Mouse (Mus musculus): ENCODE results near the gene Det1. TPM values are rescaled to one million over a fixed set of nuclear protein-coding genes. Genes with fewer than 3 reads are reported as not detected.

Det1 gene
- polyA plus RNA-seq, 1 experiment from 2014 or later: 15.6 TPM

- Histone ChIP-seq H3K9me3 (no peaks in the 10 kb centered on the region), H3K9ac (no peak overlapping the region), H3K27me3 (replicated peaks) (no peaks in the 10 kb centered on the region), H3K4me3 (replicated peaks) (no peak overlapping the region), H3K36me3 (peaks cover 15% of the 10 kb centered on the region), H3K4me1 (no peaks in the 10 kb centered on the region), H3K4me2 (no peak overlapping the region), H3K27ac (no peak overlapping the region)
- WGBS: 69% methylated on average over 5 of the region's 5 CpGs
- no peak for ATAC-seq (ENCODE audit: insufficient read depth, low FRiP score, low read depth)
These were observed 5.5 kb downstream of the Det1 start for GRCm38 (mm10) chr7:78841601-78842000.

GRCm38 (mm10) chr7:78837250-78837649 is 9.8 kb downstream of the Det1 start:
- no peaks in the 10 kb centered on the region for H3K9me3 ChIP-seq
- H3K4me2 ChIP-seq: no peak overlapping the region
- no peak overlapping the region for H3K27ac ChIP-seq
- ATAC-seq (ENCODE audit: insufficient read depth, low FRiP score, low read depth): no peak
- H3K4me1 ChIP-seq: no peaks in the 10 kb centered on the region
- H3K9ac ChIP-seq: no peak overlapping the region
- 81% methylated on average over 4 of the region's 4 CpGs for WGBS
- H3K36me3 ChIP-seq: peaks cover 3% of the 10 kb centered on the region; the same call in 1 of the 2 replicates
- no peak overlapping the region for H3K4me3 ChIP-seq (replicated peaks)
- H3K27me3 ChIP-seq (replicated peaks): no peaks in the 10 kb centered on the region

DNA sequence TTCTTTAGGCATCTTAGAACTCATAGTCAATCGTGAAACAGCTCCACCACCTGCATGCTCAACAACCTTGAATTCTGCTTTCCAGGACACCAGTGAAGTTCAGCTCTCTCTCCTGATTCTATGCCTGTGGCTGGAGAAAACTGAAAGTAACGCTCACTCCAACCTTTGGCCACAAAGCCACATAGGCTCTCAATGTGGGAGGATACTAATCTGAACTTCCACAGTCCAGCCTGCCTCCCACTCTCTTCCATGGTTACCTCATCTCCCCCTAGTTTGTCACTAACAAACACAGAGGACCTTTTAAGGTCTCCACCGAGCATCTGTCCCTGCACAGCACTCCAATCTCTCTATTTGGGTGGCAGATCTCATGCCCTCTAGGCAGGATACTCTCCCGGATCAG is 11.4 kb downstream of the Det1 start:
- 81% methylated on average over 4 of the region's 4 CpGs for WGBS
- H3K4me2 ChIP-seq: no peak overlapping the region
- H3K9ac ChIP-seq: no peak overlapping the region
- H3K36me3 ChIP-seq: no peaks in the 10 kb centered on the region; the same call in 1 of the 2 replicates
- no peaks in the 10 kb centered on the region for H3K4me1 ChIP-seq
- no peak overlapping the region for H3K4me3 ChIP-seq (replicated peaks)
- no peaks in the 10 kb centered on the region for H3K9me3 ChIP-seq
- no peak for ATAC-seq (ENCODE audit: insufficient read depth, low FRiP score, low read depth)
- no peak overlapping the region for H3K27ac ChIP-seq
- no peaks in the 10 kb centered on the region for H3K27me3 ChIP-seq (replicated peaks)

DNA sequence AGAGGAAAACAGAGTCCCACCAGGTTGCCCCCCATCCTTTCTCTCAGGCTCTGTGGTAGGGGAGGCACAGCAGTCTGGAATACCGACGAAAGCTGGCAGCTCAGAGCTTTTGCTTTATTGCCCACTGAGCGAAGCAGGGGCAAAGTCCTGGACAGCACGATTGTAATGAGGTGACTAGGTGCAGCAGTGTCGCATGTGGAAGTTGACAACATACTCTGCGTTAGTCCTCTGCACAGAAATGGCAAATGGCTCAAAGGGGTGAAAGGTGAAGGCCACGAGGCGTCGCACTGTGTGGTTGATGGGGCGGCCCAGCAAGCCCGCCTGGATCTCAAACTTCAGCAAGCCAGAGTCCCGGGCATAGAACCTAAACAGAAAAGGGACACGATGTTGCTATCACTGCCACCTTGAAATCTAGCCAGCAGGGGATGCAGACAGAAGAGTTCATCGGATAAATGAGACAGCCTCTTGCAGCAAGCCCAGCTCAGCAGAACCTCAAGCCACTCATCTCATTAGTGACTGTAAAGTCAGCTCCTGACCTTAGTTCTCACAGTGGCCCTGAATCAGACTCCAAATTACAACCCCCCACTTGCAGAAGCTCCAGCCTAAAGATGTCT is 19.2 kb downstream of the Det1 start:
- WGBS: 70% methylated on average over 14 of the region's 14 CpGs
- no peaks in the 10 kb centered on the region for H3K27me3 ChIP-seq (replicated peaks)
- no peak for ATAC-seq (ENCODE audit: insufficient read depth, low FRiP score, low read depth)
- H3K9me3 ChIP-seq: no peaks in the 10 kb centered on the region
- no peaks in the 10 kb centered on the region for H3K4me1 ChIP-seq
- H3K27ac ChIP-seq: no peak overlapping the region
- no peaks in the 10 kb centered on the region for H3K36me3 ChIP-seq
- H3K9ac ChIP-seq: no peak overlapping the region
- no peak overlapping the region for H3K4me3 ChIP-seq (replicated peaks)
- H3K4me2 ChIP-seq: no peak overlapping the region

- Histone ChIP-seq H3K4me2 (no peak overlapping the region), H3K36me3 (no peaks in the 10 kb centered on the region), H3K4me3 (replicated peaks) (no peak overlapping the region), H3K27ac (0 out of 2 replicates have a peak overlapping the region, but pooled peaks have one; percentile 1), H3K27me3 (replicated peaks) (no peaks in the 10 kb centered on the region), H3K4me1 (no peaks in the 10 kb centered on the region), H3K9ac (no peak overlapping the region; the same call in 1 of the 2 replicates), H3K9me3 (no peaks in the 10 kb centered on the region)
- ATAC-seq (ENCODE audit: insufficient read depth, low FRiP score, low read depth): peak; percentile 63; the same call in 1 of the 2 replicates
- WGBS: 40% methylated on average over 9 of the region's 9 CpGs
These were observed 20.2 kb downstream of the Det1 start for GRCm38 (mm10) chr7:78826682-78827385.

DNA sequence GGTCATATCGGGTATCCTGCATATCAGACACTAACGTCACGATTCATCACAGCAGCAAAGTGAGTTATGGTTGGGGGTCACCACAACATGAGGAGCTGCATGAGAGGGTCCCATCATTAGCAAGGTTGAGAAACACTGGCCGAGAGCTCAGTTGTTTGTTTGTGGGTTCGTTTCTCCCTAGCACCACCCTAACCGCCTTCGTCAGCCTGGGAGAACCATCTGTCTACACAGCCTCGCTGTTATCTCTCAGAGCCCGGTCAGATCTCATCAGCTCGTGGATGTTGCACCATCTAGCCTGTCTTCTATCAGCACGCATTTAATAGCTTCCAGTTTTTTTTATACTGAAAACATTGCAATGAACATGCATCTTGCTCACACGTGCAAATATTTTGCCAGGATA is 28.7 kb downstream of the Det1 start:
- no peak for ATAC-seq (ENCODE audit: insufficient read depth, low FRiP score, low read depth)
- H3K4me2 ChIP-seq: no peak overlapping the region
- WGBS: 69% methylated on average over 12 of the region's 12 CpGs
- H3K4me1 ChIP-seq: no peaks in the 10 kb centered on the region
- H3K27me3 ChIP-seq (replicated peaks): no peaks in the 10 kb centered on the region
- no peak overlapping the region for H3K4me3 ChIP-seq (replicated peaks)
- 0 out of 2 replicates have a peak, but pooled peaks cover 2% of the 10 kb centered on the region for H3K36me3 ChIP-seq
- H3K27ac ChIP-seq: no peak overlapping the region
- no peak overlapping the region for H3K9ac ChIP-seq
- H3K9me3 ChIP-seq: no peaks in the 10 kb centered on the region

GRCm38 (mm10) chr7:78814766-78815165 is 32.3 kb downstream of the Det1 start:
- Histone ChIP-seq H3K27me3 (replicated peaks) (no peaks in the 10 kb centered on the region), H3K36me3 (no peaks in the 10 kb centered on the region), H3K27ac (no peak overlapping the region), H3K4me3 (replicated peaks) (no peak overlapping the region), H3K4me2 (no peak overlapping the region), H3K9ac (no peak overlapping the region), H3K9me3 (no peaks in the 10 kb centered on the region), H3K4me1 (no peaks in the 10 kb centered on the region)
- ATAC-seq (ENCODE audit: insufficient read depth, low FRiP score, low read depth): no peak

GRCm38 (mm10) chr7:78813791-78814190 is 33.3 kb downstream of the Det1 start:
- ATAC-seq (ENCODE audit: insufficient read depth, low FRiP score, low read depth): no peak
- H3K4me2 ChIP-seq: no peak overlapping the region
- 88% methylated on average over 6 of the region's 6 CpGs for WGBS
- H3K27me3 ChIP-seq (replicated peaks): no peaks in the 10 kb centered on the region
- no peak overlapping the region for H3K9ac ChIP-seq
- H3K27ac ChIP-seq: no peak overlapping the region
- H3K4me1 ChIP-seq: no peaks in the 10 kb centered on the region
- no peaks in the 10 kb centered on the region for H3K9me3 ChIP-seq
- no peak overlapping the region for H3K4me3 ChIP-seq (replicated peaks)
- H3K36me3 ChIP-seq: no peaks in the 10 kb centered on the region

- no peaks in the 10 kb centered on the region for H3K27me3 ChIP-seq (replicated peaks)
- ATAC-seq (ENCODE audit: insufficient read depth, low FRiP score, low read depth): peak; percentile 27; the same call in 1 of the 2 replicates
- no peaks in the 10 kb centered on the region for H3K36me3 ChIP-seq
- H3K9ac ChIP-seq: no peak overlapping the region
- H3K9me3 ChIP-seq: no peaks in the 10 kb centered on the region
- no peaks in the 10 kb centered on the region for H3K4me1 ChIP-seq
- H3K4me2 ChIP-seq: no peak overlapping the region
- WGBS: 52% methylated on average over 4 of the region's 4 CpGs
- no peak overlapping the region for H3K27ac ChIP-seq
- H3K4me3 ChIP-seq (replicated peaks): no peak overlapping the region
These were observed 39.9 kb downstream of the Det1 start for GRCm38 (mm10) chr7:78807192-78807591.

DNA sequence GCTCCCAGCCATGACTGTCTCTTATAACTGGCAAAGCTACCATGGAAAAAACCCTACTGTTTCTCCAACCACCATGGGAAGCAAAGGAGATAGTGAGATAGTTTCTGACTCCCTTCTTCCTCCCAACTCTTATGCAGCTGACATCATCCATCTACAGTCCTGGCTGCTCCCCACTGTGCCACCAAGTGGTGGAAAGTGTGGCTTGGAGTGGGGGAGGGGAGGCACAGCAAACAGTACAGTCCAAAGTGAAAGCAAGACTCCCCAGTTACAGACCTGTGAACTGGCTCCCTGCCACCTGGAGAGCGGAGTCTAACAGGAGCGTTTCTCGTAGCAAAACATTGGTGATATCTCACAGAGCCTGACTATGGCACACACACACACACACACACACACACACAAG is 43.2 kb downstream of the Det1 start:
- Histone ChIP-seq H3K27me3 (replicated peaks) (no peaks in the 10 kb centered on the region), H3K4me3 (replicated peaks) (no peak overlapping the region), H3K4me2 (no peak overlapping the region), H3K27ac (no peak overlapping the region), H3K36me3 (no peaks in the 10 kb centered on the region), H3K9ac (no peak overlapping the region), H3K4me1 (no peaks in the 10 kb centered on the region), H3K9me3 (no peaks in the 10 kb centered on the region)
- 77% methylated on average over 3 of the region's 3 CpGs for WGBS
- peak; percentile 64; the same call in 1 of the 2 replicates for ATAC-seq (ENCODE audit: insufficient read depth, low FRiP score, low read depth)

DNA sequence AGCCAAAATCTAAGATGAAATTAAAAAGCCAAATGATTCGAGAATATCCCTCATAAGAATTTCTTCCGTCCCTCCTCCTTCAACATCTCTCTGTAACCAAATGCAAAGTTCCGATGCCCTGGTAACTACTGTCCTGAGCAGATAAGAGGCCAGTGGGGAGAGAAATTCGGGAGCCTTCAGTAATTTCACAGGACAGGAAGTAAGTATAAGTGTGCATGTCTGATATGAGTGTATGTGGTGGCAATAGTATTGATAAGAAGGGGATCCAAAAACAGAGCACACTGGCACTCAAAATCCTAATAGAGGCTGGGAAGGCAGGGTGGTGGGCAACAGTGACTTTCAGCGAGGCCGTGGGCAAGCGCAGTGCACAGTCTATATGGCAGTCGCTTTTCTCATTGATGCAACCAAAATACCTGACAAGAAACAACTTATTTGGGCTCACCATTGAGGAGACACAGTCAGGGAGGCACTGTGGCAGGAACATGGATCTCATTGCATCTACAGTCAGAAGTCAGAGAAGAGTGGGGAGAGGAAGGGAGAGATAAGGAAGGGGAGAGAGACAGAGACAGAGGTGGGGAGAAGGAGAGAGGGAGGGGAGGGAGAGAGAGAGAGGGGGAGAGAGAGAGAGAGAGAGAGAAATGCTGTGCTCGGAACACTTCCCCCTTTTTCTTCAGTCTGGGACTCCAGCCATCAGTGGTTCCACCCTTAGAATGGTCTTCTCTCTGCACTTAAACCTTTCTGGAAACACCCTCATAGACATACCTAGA is 47.1 kb downstream of the Det1 start:
- H3K4me1 ChIP-seq: no peaks in the 10 kb centered on the region

More for the DNA sequence above, 47.1 kb downstream of the Det1 start:
- WGBS: 75% methylated on average over 9 of the region's 9 CpGs
- Histone ChIP-seq H3K27me3 (replicated peaks) (no peaks in the 10 kb centered on the region), H3K9ac (no peak overlapping the region), H3K4me3 (replicated peaks) (no peak overlapping the region), H3K4me2 (no peak overlapping the region), H3K27ac (no peak overlapping the region), H3K9me3 (no peaks in the 10 kb centered on the region), H3K36me3 (no peaks in the 10 kb centered on the region)
- ATAC-seq (ENCODE audit: insufficient read depth, low FRiP score, low read depth): peak; percentile 80; the same call in 1 of the 2 replicates

Data from stomach, embryonic 15.5 days (tissue).